Mouse (Mus musculus): ENCODE results near the gene Smyd5.

Smyd5 gene

GRCm38 (mm10) chr6:85431842-85432431 is at the start of gene Smyd5:
Gene Smyd5 (plus strand): TSS chr6:85431989.
- DNase-seq (ENCODE audit: low read depth, low spot score) = peak; percentile 40

GRCm38 (mm10) chr6:85382791-85383190 is 49.0 kb upstream of the Smyd5 start:
- no peak for DNase-seq (ENCODE audit: low read depth, low spot score)

GRCm38 (mm10) chr6:85388608-85389007 is 43.2 kb upstream of the Smyd5 start:
- DNase-seq (ENCODE audit: low read depth, low spot score) = no peak

GRCm38 (mm10) chr6:85391803-85392202 is 40.0 kb upstream of the Smyd5 start:
- no peak for DNase-seq (ENCODE audit: low read depth, low spot score)

- no peak for DNase-seq (ENCODE audit: low read depth, low spot score)
Measured at GRCm38 (mm10) chr6:85395360-85395759, 36.4 kb upstream of the Smyd5 start.

GRCm38 (mm10) chr6:85397165-85397564 is 34.6 kb upstream of the Smyd5 start:
- DNase-seq (ENCODE audit: low read depth, low spot score) = no peak

GRCm38 (mm10) chr6:85399715-85400114 is 32.1 kb upstream of the Smyd5 start:
- DNase-seq (ENCODE audit: low read depth, low spot score) = no peak

GRCm38 (mm10) chr6:85402613-85403012 is 29.2 kb upstream of the Smyd5 start:
- peak; percentile 13 for DNase-seq (ENCODE audit: low read depth, low spot score)

GRCm38 (mm10) chr6:85403039-85403438 is 28.8 kb upstream of the Smyd5 start:
- DNase-seq (ENCODE audit: low read depth, low spot score) = no peak

GRCm38 (mm10) chr6:85409003-85409402 is 22.8 kb upstream of the Smyd5 start:
- no peak for DNase-seq (ENCODE audit: low read depth, low spot score)

GRCm38 (mm10) chr6:85410771-85411273 is 21.0 kb upstream of the Smyd5 start:
- peak; percentile 40 for DNase-seq (ENCODE audit: low read depth, low spot score)

- no peak for DNase-seq (ENCODE audit: low read depth, low spot score)
Measured at GRCm38 (mm10) chr6:85415829-85416228, 16.0 kb upstream of the Smyd5 start.

GRCm38 (mm10) chr6:85419150-85419549 is 12.6 kb upstream of the Smyd5 start:
- no peak for DNase-seq (ENCODE audit: low read depth, low spot score)

GRCm38 (mm10) chr6:85423836-85424379 is 7.9 kb upstream of the Smyd5 start, which contains the start of gene Noto:
Gene Noto (plus strand): TSS chr6:85423886.
- no peak for DNase-seq (ENCODE audit: low read depth, low spot score)

- no peak for DNase-seq (ENCODE audit: low read depth, low spot score)
Measured at GRCm38 (mm10) chr6:85431274-85431841, 431 bp upstream of the Smyd5 start.

GRCm38 (mm10) chr6:85433865-85434264 is 2.1 kb downstream of the Smyd5 start:
- DNase-seq (ENCODE audit: low read depth, low spot score) = no peak

GRCm38 (mm10) chr6:85436204-85436603 is 4.4 kb downstream of the Smyd5 start:
- DNase-seq (ENCODE audit: low read depth, low spot score) = no peak

GRCm38 (mm10) chr6:85436631-85437030 is 4.8 kb downstream of the Smyd5 start:
- no peak for DNase-seq (ENCODE audit: low read depth, low spot score)

- no peak for DNase-seq (ENCODE audit: low read depth, low spot score)
Measured at GRCm38 (mm10) chr6:85441142-85441541, 9.4 kb downstream of the Smyd5 start.

GRCm38 (mm10) chr6:85443488-85444233 is 11.9 kb downstream of the Smyd5 start:
- DNase-seq (ENCODE audit: low read depth, low spot score) = no peak

- DNase-seq (ENCODE audit: low read depth, low spot score) = no peak
Measured at GRCm38 (mm10) chr6:85444266-85444965, 12.6 kb downstream of the Smyd5 start.

- DNase-seq (ENCODE audit: low read depth, low spot score) = peak; percentile 40
Measured at GRCm38 (mm10) chr6:85445286-85445685, 13.5 kb downstream of the Smyd5 start.

Data from skeletal muscle tissue, adult 2 months (tissue).